24 mouse cellular contexts compared by ENCODE assay signal in the genomic region with DNA sequence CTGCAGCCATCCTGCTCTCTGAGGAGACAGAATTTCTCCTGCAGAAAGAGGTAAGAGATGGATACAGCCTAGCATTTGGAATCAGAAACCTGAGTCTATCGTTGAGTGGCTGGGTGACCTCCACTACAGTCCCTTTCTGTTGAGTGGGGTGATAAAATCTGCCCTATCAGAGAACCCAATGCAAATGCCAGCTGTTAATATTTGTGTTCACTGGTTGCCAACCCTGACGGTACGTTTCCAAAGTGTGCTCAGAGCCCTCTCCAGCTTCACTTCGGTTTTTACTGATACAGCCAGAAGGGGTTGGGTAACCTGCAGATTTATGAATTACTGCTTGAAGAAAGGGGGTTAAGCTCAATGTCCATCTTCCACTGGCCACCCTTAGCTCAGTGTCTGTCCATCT. TPM values are rescaled to one million over a fixed set of nuclear protein-coding genes. Genes with fewer than 3 reads are reported as not detected.
DNase-seq lines count a peak whose midpoint lies in the region; ATAC-seq and TF ChIP-seq lines count a peak whose summit lies in the region.
"Had no signal": no experiment of that assay in that cellular context is flagged by ENCODE, and none has a peak within 500 bp of the region (broad histone marks: within the 10 kb centered on the region; RNA-seq: fewer than 3 reads in every experiment).

No protein-coding gene starts in this region.

- no peaks in the 10 kb centered on the region for H3K27me3 ChIP-seq in lung, embryonic 16.5 days (ENCODE audit: control insufficient read depth, insufficient read depth, low read depth, low read length)
- H3K27me3 ChIP-seq in megakaryocyte, embryonic 14.5 days (replicated peaks): peaks cover 8% of the 10 kb centered on the region
- no peaks in the 10 kb centered on the region for H3K27me3 ChIP-seq in small intestine, adult 2 months (ENCODE audit: control insufficient read depth, insufficient read depth, low read length)
- H3K27me3 ChIP-seq: embryonic facial prominence, embryonic 13.5 days; embryonic facial prominence, embryonic 15.5 days; forebrain, embryonic 12.5 days had no signal

- DNase-seq in lung, adult 2 months: no peak
- peak; percentile 50 for DNase-seq in lung, postnatal 25 days (ENCODE audit: low spot score)
- DNase-seq in neural tube, embryonic 10.5 days (ENCODE audit: extremely low spot score, low spot score): no peak
- DNase-seq: adrenal gland, adult 2 months; adrenal gland, postnatal 10 days; adrenal gland, postnatal 25 days; cerebellum, adult 11 months; cerebellum, adult 18-20 months; cerebellum, adult 8-10 months; cerebellum, adult 9-11 months; cerebellum, postnatal 14 days; cerebellum, postnatal 36 days; embryo, embryonic 11 days had no signal

- no peaks in the 10 kb centered on the region for H3K36me3 ChIP-seq in lung, embryonic 16.5 days (ENCODE audit: control insufficient read depth, insufficient read depth, low read length)
- no peaks in the 10 kb centered on the region for H3K36me3 ChIP-seq in megakaryocyte, embryonic 14.5 days (replicated peaks; ENCODE audit: low read length)
- H3K36me3 ChIP-seq in small intestine, adult 2 months (ENCODE audit: control insufficient read depth, insufficient read depth, low read length): no peaks in the 10 kb centered on the region
- H3K36me3 ChIP-seq: embryonic facial prominence, embryonic 13.5 days; embryonic facial prominence, embryonic 15.5 days; forebrain, embryonic 10.5 days; forebrain, embryonic 12.5 days had no signal

- H3K4me1 ChIP-seq in lung, embryonic 16.5 days (replicated peaks; ENCODE audit: control insufficient read depth, insufficient read depth, low read length): peaks cover 16% of the 10 kb centered on the region
- peaks cover 2% of the 10 kb centered on the region; the same call in 1 of the 2 replicates for H3K4me1 ChIP-seq in lung, adult 2 months (ENCODE audit: control insufficient read depth, insufficient read depth, low read length)
- peaks cover 41% of the 10 kb centered on the region for H3K4me1 ChIP-seq in megakaryocyte, embryonic 14.5 days
- peaks cover 29% of the 10 kb centered on the region for H3K4me1 ChIP-seq in small intestine, adult 2 months (ENCODE audit: control insufficient read depth, insufficient read depth, insufficient read length, low read length)
- H3K4me1 ChIP-seq: embryonic facial prominence, embryonic 15.5 days had no signal

- H3K4me2 ChIP-seq in lung, embryonic 16.5 days (ENCODE audit: low read depth, low read length): no peak overlapping the region
- H3K4me2 ChIP-seq: embryonic facial prominence, embryonic 13.5 days; embryonic facial prominence, embryonic 15.5 days; forebrain, embryonic 12.5 days had no signal

- H3K9ac ChIP-seq in lung, embryonic 16.5 days (ENCODE audit: low read length): no peak overlapping the region
- H3K9ac ChIP-seq: embryonic facial prominence, embryonic 13.5 days; embryonic facial prominence, embryonic 15.5 days; forebrain, embryonic 12.5 days had no signal

- peak; percentile 41; the same call in 1 of the 2 replicates for ATAC-seq in lung, embryonic 16.5 days (ENCODE audit: low read depth)
- ATAC-seq in megakaryocyte, adult 5-6 weeks (ENCODE audit: poor library complexity, severe bottlenecking): no peak
- ATAC-seq in megakaryocyte progenitor cell, adult 5-6 weeks (replicated peaks; ENCODE audit: poor library complexity): no peak
- ATAC-seq: forebrain, embryonic 14.5 days had no signal

- peaks cover 4% of the 10 kb centered on the region; the same call in 1 of the 2 replicates for H3K9me3 ChIP-seq in lung, embryonic 16.5 days (ENCODE audit: control insufficient read depth, low read length)
- H3K9me3 ChIP-seq in megakaryocyte, embryonic 14.5 days: peaks cover 17% of the 10 kb centered on the region
- H3K9me3 ChIP-seq: embryonic facial prominence, embryonic 15.5 days had no signal

- WGBS in lung, embryonic 16.5 days: 44% methylated on average over 4 of the region's 4 CpGs
- 55% methylated on average over 4 of the region's 4 CpGs for WGBS in lung, adult 2 months
- 20% methylated on average over 4 of the region's 4 CpGs for WGBS in small intestine, adult 2 months

- H3K27ac ChIP-seq in lung, embryonic 16.5 days (ENCODE audit: low read length): no peak overlapping the region
- peak overlapping the region; percentile 94 for H3K27ac ChIP-seq in small intestine, adult 2 months (ENCODE audit: insufficient read depth, low read depth, low read length)
- H3K27ac ChIP-seq: embryonic facial prominence, embryonic 13.5 days; embryonic facial prominence, embryonic 15.5 days; forebrain, embryonic 10.5 days; forebrain, embryonic 12.5 days had no signal

- no peak overlapping the region for H3K4me3 ChIP-seq in lung, embryonic 16.5 days (ENCODE audit: low read length)
- H3K4me3 ChIP-seq in lung, adult 2 months (replicated peaks; ENCODE audit: extremely low read depth, low read depth, low read length): no peak overlapping the region
- peak overlapping the region; percentile 11 for H3K4me3 ChIP-seq in megakaryocyte, embryonic 14.5 days (replicated peaks)
- no peak overlapping the region for H3K4me3 ChIP-seq in small intestine, adult 2 months (ENCODE audit: low read depth, low read length)
- H3K4me3 ChIP-seq: embryonic facial prominence, embryonic 13.5 days; embryonic facial prominence, embryonic 15.5 days; erythroblast, embryonic 14.5 days; forebrain, embryonic 10.5 days; forebrain, embryonic 12.5 days had no signal

- no peak for TF ChIP-seq POLR2A in lung, adult 2 months (IDR thresholded peaks at IDR 0.05; ENCODE audit: borderline replicate concordance, extremely low read depth, low read depth, low read length)
- no peak for TF ChIP-seq POLR2A in small intestine, adult 2 months (IDR thresholded peaks at IDR 0.05; ENCODE audit: low read depth, low read length)

- no peak for TF ChIP-seq CTCF in lung, adult 2 months (IDR thresholded peaks at IDR 0.05; ENCODE audit: insufficient read depth, low read length)
- no peak for TF ChIP-seq CTCF in small intestine, adult 2 months (IDR thresholded peaks at IDR 0.05; ENCODE audit: extremely low read depth, insufficient read length, insufficient replicate concordance, low read depth, low read length)

RNA-seq across cellular contexts. Expression of a gene that starts 14.9 kb away (rescaled TPM):
- polyA plus RNA-seq in lung, embryonic 16.5 days (2015; fragmentation: Nextera tagmentation; extraction: Ambion mirVana): 154 and 168 TPM in 2 replicates
- 79.3 and 84.0 TPM in 2 replicates for polyA plus RNA-seq in lung, adult 2 months (2012; rRNA removed)
- polyA plus RNA-seq in megakaryocyte, embryonic 14.5 days (2012; ENCODE audit: insufficient read depth, low replicate concordance): 7.8 and 123 TPM in 2 replicates
- total RNA-seq in megakaryocyte, adult 5-6 weeks (2015): 45.8 and 49.8 TPM in 2 replicates
- total RNA-seq in megakaryocyte, adult 5-6 weeks (2017): 130 and 175 TPM in 2 replicates
- polyA plus RNA-seq in small intestine, adult 2 months (2012; rRNA removed): 95.0 and 368 TPM in 2 replicates
- 43.8 and 45.3 TPM in 2 replicates for total RNA-seq in megakaryocyte progenitor cell, adult 5-6 weeks (2015)
- total RNA-seq in megakaryocyte progenitor cell, adult 5-6 weeks (2017): 118 and 129 TPM in 2 replicates
